Mouse (Mus musculus): ENCODE measurements around the gene Fstl1. TPM values are rescaled to one million over a fixed set of nuclear protein-coding genes. Genes with fewer than 3 reads are reported as not detected.

Fstl1 gene
- total and polyA plus RNA-seq, 3 experiments = 0.08 to 0.35 TPM; not detected in 1

GRCm38 (mm10) chr16:37853279-37853678 lies 76.6 kb downstream of the Fstl1 start:
- Histone ChIP-seq H3K36me3 (ENCODE audit: control insufficient read depth in 1 of 2, insufficient read depth in 2 of 2, low read length in 2 of 2) (no peaks in the 10 kb centered on the region), H3K79me2 (ENCODE audit: control insufficient read depth, insufficient read depth, low read length, poor library complexity) (no peaks in the 10 kb centered on the region), H3K27ac (ENCODE audit: control insufficient read depth, low read depth, low read length) (no peak overlapping the region)

DNA sequence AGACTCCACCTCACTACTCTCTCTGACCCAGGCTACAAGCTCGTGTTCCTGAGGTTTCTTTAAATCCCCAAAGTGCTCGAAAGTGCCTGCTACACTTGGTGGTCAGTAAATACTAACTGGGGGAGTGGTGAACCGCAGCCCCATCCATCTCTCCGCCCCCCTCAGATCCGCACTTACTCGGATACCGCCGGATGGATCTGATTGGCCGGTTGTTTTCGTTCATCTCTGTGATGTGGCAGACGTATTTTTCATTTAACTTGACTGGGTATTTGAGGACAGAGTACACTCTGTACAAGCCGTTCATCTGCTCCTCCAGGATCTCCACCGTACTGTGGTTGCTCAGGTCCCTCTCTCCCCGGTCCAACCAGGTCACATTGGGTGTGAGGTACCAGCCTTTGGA lies 77.4 kb downstream of the Fstl1 start:
- H3K36me3 ChIP-seq (ENCODE audit: control insufficient read depth in 1 of 2, insufficient read depth in 2 of 2, low read length in 2 of 2) = no peaks in the 10 kb centered on the region
- peaks cover 0 to 4% of the 10 kb centered on the region in 2 experiments; a peak in 3 of 4 replicates for H3K27me3 ChIP-seq (ENCODE audit: control insufficient read depth in 1 of 2, insufficient read depth in 2 of 2, low read length in 2 of 2)
- H3K4me1 ChIP-seq (ENCODE audit: control insufficient read depth in 1 of 2, insufficient read depth in 2 of 2, low read length in 2 of 2) = no peaks in the 10 kb centered on the region
- no peak overlapping the region for H3K27ac ChIP-seq (ENCODE audit: control insufficient read depth, low read depth, low read length)
- no peak overlapping the region for H3K9ac ChIP-seq (ENCODE audit: control insufficient read depth, low read depth, low read length, poor library complexity, severe bottlenecking)
- TF ChIP-seq RCOR1 (IDR thresholded peaks at IDR 0.05; ENCODE audit: low read depth, low read length) (no peak), ZC3H11A (IDR thresholded peaks at IDR 0.05; ENCODE audit: low read depth, low read length) (no peak), MAFK (IDR thresholded peaks at IDR 0.05; ENCODE audit: borderline replicate concordance, low read depth, low read length) (no peak), UBTF (IDR thresholded peaks at IDR 0.05; ENCODE audit: borderline replicate concordance, insufficient read depth, low read depth, low read length) (no peak), MEF2A (IDR thresholded peaks at IDR 0.05; ENCODE audit: extremely low read depth, insufficient replicate concordance, low read depth, low read length, poor library complexity, severe bottlenecking) (no peak), ZNF384 (IDR thresholded peaks at IDR 0.05; ENCODE audit: low read depth, low read length) (no peak), NRF1 (IDR thresholded peaks at IDR 0.05; ENCODE audit: insufficient read depth, low read depth, low read length, poor library complexity, severe bottlenecking) (no peak), TAL1 (IDR thresholded peaks at IDR 0.05; ENCODE audit: low read length) (no peak), EP300 (IDR thresholded peaks at IDR 0.05; ENCODE audit: low read depth in 1 of 2, low read length in 2 of 2) (no peak)
- no peak for DNase-seq (ENCODE audit: low read depth, low spot score)
- H3K4me3 ChIP-seq (ENCODE audit: control insufficient read depth in 1 of 2, insufficient read depth in 1 of 2, low read depth in 2 of 2, low read length in 2 of 2) = no peak overlapping the region
- H3K79me2 ChIP-seq (ENCODE audit: control insufficient read depth, insufficient read depth, low read length, poor library complexity) = no peaks in the 10 kb centered on the region
- no peaks in the 10 kb centered on the region for H3K9me3 ChIP-seq (replicated peaks; ENCODE audit: insufficient read depth, low read length)

More at GRCm38 (mm10) chr16:37853279-37853678, 76.6 kb downstream of the Fstl1 start:
- Histone ChIP-seq H3K4me1 (ENCODE audit: control insufficient read depth in 1 of 2, insufficient read depth in 2 of 2, low read length in 2 of 2) (no peaks in the 10 kb centered on the region), H3K9ac (ENCODE audit: control insufficient read depth, low read depth, low read length, poor library complexity, severe bottlenecking) (no peak overlapping the region), H3K27me3 (ENCODE audit: control insufficient read depth in 1 of 2, insufficient read depth in 2 of 2, low read length in 2 of 2) (peaks cover 1 to 4% of the 10 kb centered on the region in 2 experiments), H3K4me3 (ENCODE audit: control insufficient read depth in 1 of 2, insufficient read depth in 1 of 2, low read depth in 2 of 2, low read length in 2 of 2) (no peak overlapping the region), H3K9me3 (replicated peaks; ENCODE audit: insufficient read depth, low read length) (no peaks in the 10 kb centered on the region)
- no peak for DNase-seq (ENCODE audit: low read depth, low spot score)
- TF ChIP-seq CHD2 (IDR thresholded peaks at IDR 0.05; ENCODE audit: low read length) (no peak), MAZ (IDR thresholded peaks at IDR 0.05; ENCODE audit: low read depth, low read length) (no peak), NRF1 (IDR thresholded peaks at IDR 0.05; ENCODE audit: insufficient read depth, low read depth, low read length, poor library complexity, severe bottlenecking) (no peak), POLR2AphosphoS5 (IDR thresholded peaks at IDR 0.05; ENCODE audit: borderline replicate concordance, low read depth, low read length) (no peak), SIN3A (IDR thresholded peaks at IDR 0.05; ENCODE audit: low read length) (no peak), ELF1 (IDR thresholded peaks at IDR 0.05; ENCODE audit: low read depth, low read length) (no peak), MAX (IDR thresholded peaks at IDR 0.05; ENCODE audit: low read length) (no peak), MAFK (IDR thresholded peaks at IDR 0.05; ENCODE audit: borderline replicate concordance, low read depth, low read length) (no peak), ETS1 (IDR thresholded peaks at IDR 0.05; ENCODE audit: low read depth, low read length) (no peak), RAD21 (IDR thresholded peaks at IDR 0.05; ENCODE audit: low read depth, low read length) (no peak), CTCF (IDR thresholded peaks at IDR 0.05 in 2 of 3, conservative IDR thresholded peaks at IDR 0.05 in 1 of 3; ENCODE audit: control insufficient read depth in 1 of 3, insufficient read depth in 1 of 3, low read depth in 2 of 3, low read length in 3 of 3, poor library complexity in 1 of 3, severe bottlenecking in 1 of 3) (no peak), JUND (IDR thresholded peaks at IDR 0.05; ENCODE audit: low read depth, low read length) (no peak), GABPA (IDR thresholded peaks at IDR 0.05; ENCODE audit: low read depth, low read length) (no peak), ZC3H11A (IDR thresholded peaks at IDR 0.05; ENCODE audit: low read depth, low read length) (no peak), POLR2A (IDR thresholded peaks at IDR 0.05; ENCODE audit: control insufficient read depth in 1 of 2, insufficient read depth in 1 of 2, low read depth in 1 of 2, low read length in 2 of 2, poor library complexity in 1 of 2) (no peak), TAL1 (IDR thresholded peaks at IDR 0.05; ENCODE audit: low read length) (no peak)

All from MEL (cell line).